Mouse (Mus musculus): Measurements from ENCODE around the gene Atxn7l1. TPM values are rescaled to one million over a fixed set of nuclear protein-coding genes. Genes with fewer than 3 reads are reported as not detected.

Atxn7l1 gene
- 114 TPM for total RNA-seq (2023)

GRCm38 (mm10) chr12:33147497-33148267, at the start of gene Atxn7l1:
Gene Atxn7l1 (plus strand): TSS chr12:33147693.

GRCm38 (mm10) chr12:33394804-33395623, 247.5 kb downstream of the Atxn7l1 start, which contains the start of gene Efcab10:
Gene Efcab10 (plus strand): TSS chr12:33394854.

Other genes starting within 250 kb of the Atxn7l1 start
- gene Sypl, start 193.8 kb upstream of the Atxn7l1 start, total RNA-seq (2023): 19.7 TPM
- not detected for gene Cdhr3, start 54.8 kb upstream of the Atxn7l1 start, total RNA-seq (2023)
- gene Efcab10, start 247.2 kb downstream of the Atxn7l1 start, total RNA-seq (2023): not detected

Measured in CD8-positive naive resting alpha-beta T cell, adult 57 days (primary cell).